ENCODE assay signal across 10 mouse cellular contexts in the genomic region with DNA sequence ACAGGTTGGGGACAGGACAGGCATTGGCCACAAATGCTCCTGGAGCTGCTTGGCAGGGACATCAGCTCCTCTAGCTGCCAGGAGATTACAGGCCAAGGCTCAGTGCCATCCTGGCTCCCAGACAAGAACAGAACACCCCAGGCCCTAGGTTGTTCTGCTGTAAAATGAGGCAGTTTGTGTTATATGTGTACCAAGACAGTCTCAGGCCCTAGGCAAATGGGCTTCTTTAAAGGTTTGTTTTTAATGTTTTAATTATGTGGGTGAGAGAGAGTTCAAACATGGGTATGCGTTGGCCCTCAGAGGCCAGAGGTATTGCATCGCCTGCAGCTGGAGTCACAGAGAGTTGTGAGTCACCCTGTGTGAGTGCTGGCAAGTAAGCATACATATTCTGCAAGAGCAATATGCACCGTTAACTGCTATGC. TPM values are rescaled to one million over a fixed set of nuclear protein-coding genes. Genes with fewer than 3 reads are reported as not detected.
DNase-seq lines count a peak whose midpoint lies in the region; ATAC-seq and TF ChIP-seq lines count a peak whose summit lies in the region.
"Had no signal": no experiment of that assay in that cellular context is flagged by ENCODE, and none has a peak within 500 bp of the region (broad histone marks: within the 10 kb centered on the region; RNA-seq: fewer than 3 reads in every experiment).

No protein-coding gene starts in this region.

- no peak overlapping the region for H3K4me2 ChIP-seq in liver, postnatal 0 days (ENCODE audit: low read depth, low read length)
- no peak overlapping the region for H3K4me2 ChIP-seq in myocyte (ENCODE audit: low read depth)
- H3K4me2 ChIP-seq: lung, embryonic 15.5 days had no signal

- H3K79me2 ChIP-seq in liver, adult 2 months (ENCODE audit: control insufficient read depth, insufficient read depth, low read length) = no peaks in the 10 kb centered on the region
- H3K79me2 ChIP-seq in myocyte (ENCODE audit: control insufficient read depth, insufficient read depth) = no peaks in the 10 kb centered on the region

- TF ChIP-seq POLR2A in liver, adult 2 months (IDR thresholded peaks at IDR 0.05; ENCODE audit: extremely low read depth, insufficient read depth, low read length) = no peak
- no peak for TF ChIP-seq POLR2A in myocyte (IDR thresholded peaks at IDR 0.05; ENCODE audit: insufficient read length, low read depth)

- no peaks in the 10 kb centered on the region for H3K36me3 ChIP-seq in liver, adult 2 months (ENCODE audit: control insufficient read depth, insufficient read depth, low read length)
- no peaks in the 10 kb centered on the region for H3K36me3 ChIP-seq in liver, postnatal 0 days (replicated peaks; ENCODE audit: insufficient read depth, low read length)
- H3K36me3 ChIP-seq in myocyte (ENCODE audit: control insufficient read depth, insufficient read depth) = no peaks in the 10 kb centered on the region
- H3K36me3 ChIP-seq: lung, embryonic 15.5 days had no signal

- TF ChIP-seq EP300 in liver, postnatal 0 days (IDR thresholded peaks at IDR 0.05; ENCODE audit: low read depth) = no peak

- no peak overlapping the region for H3ac ChIP-seq in myocyte (ENCODE audit: control insufficient read depth, insufficient read length)

- H3K9ac ChIP-seq in liver, adult 2 months (ENCODE audit: low read depth, low read length) = no peak overlapping the region
- no peak overlapping the region for H3K9ac ChIP-seq in liver, postnatal 0 days (replicated peaks)
- H3K9ac ChIP-seq: lung, embryonic 15.5 days had no signal

- H3K9me3 ChIP-seq in liver, postnatal 0 days (ENCODE audit: low read length) = no peaks in the 10 kb centered on the region
- H3K9me3 ChIP-seq: lung, embryonic 15.5 days had no signal

- H3K27me3 ChIP-seq in liver, adult 2 months (ENCODE audit: control insufficient read depth, insufficient read depth, low read length) = no peaks in the 10 kb centered on the region
- H3K27me3 ChIP-seq in liver, postnatal 0 days (ENCODE audit: insufficient read depth, low read length) = no peaks in the 10 kb centered on the region
- H3K27me3 ChIP-seq in myocyte (ENCODE audit: control insufficient read depth, insufficient read depth, insufficient read length) = peaks cover 4% of the 10 kb centered on the region
- H3K27me3 ChIP-seq: lung, embryonic 15.5 days had no signal

- ATAC-seq in frontal cortex, adult (ENCODE audit: low TSS enrichment) = 0 out of 2 replicates have a peak, but pooled peaks have one; percentile 39
- ATAC-seq in liver, postnatal 0 days = no peak

- H3K4me1 ChIP-seq in liver, adult 2 months (ENCODE audit: control insufficient read depth, insufficient read depth, low read length) = no peaks in the 10 kb centered on the region
- H3K4me1 ChIP-seq in liver, postnatal 0 days (ENCODE audit: insufficient read depth) = peaks cover 4% of the 10 kb centered on the region

- no peak overlapping the region for H3K27ac ChIP-seq in liver, adult 2 months (replicated peaks; ENCODE audit: insufficient read depth, low read depth, low read length)
- H3K27ac ChIP-seq in liver, postnatal 0 days (ENCODE audit: low read depth) = no peak overlapping the region
- H3K27ac ChIP-seq: left cerebral cortex, adult 2 months; lung, embryonic 15.5 days had no signal

- H3K4me3 ChIP-seq in liver, adult 2 months (ENCODE audit: insufficient read depth, low read depth, low read length) = no peak overlapping the region
- no peak overlapping the region for H3K4me3 ChIP-seq in liver, postnatal 0 days (ENCODE audit: low read depth, low read length)
- H3K4me3 ChIP-seq in myocyte = no peak overlapping the region
- H3K4me3 ChIP-seq: left cerebral cortex, adult 2 months; lung, embryonic 15.5 days had no signal

- TF ChIP-seq CTCF in liver, adult 2 months (IDR thresholded peaks at IDR 0.05; ENCODE audit: low read depth, low read length) = no peak
- TF ChIP-seq CTCF in liver, postnatal 0 days (IDR thresholded peaks at IDR 0.05; ENCODE audit: low read depth) = no peak

- 28% methylated on average over 3 of the region's 3 CpGs for WGBS in liver, adult 2 months
- WGBS in liver, postnatal 0 days (ENCODE audit: insufficient replicate concordance) = 72% methylated on average over 3 of the region's 3 CpGs

- no peak for DNase-seq in frontal cortex, adult 2 months (ENCODE audit: extremely low spot score in 1 of 2, low spot score in 1 of 2)
- peak; percentile 52 for DNase-seq in liver, adult 2 months (ENCODE audit: extremely low read depth, low read depth, low spot score)
- no peak for DNase-seq in liver, postnatal 0 days
- DNase-seq in cerebellum, adult 9-10 months = peak; percentile 90
- DNase-seq in T-cell, adult 2 months (ENCODE audit: low spot score) = no peak
- DNase-seq in spleen, postnatal 10 days (ENCODE audit: low spot score in 2 of 2) = no peak

TF ChIP-seq in myocyte, 11 proteins besides CTCF, POLR2A, EP300 and RAD21:
- TF ChIP-seq MYOD1 (IDR thresholded peaks at IDR 0.05; ENCODE audit: control insufficient read depth in 1 of 3, insufficient read length in 2 of 3, low read depth in 2 of 3) = peak in 1 of 3 experiments; percentile 16
- TF ChIP-seq CEBPB (IDR thresholded peaks at IDR 0.05; ENCODE audit: insufficient read depth, poor library complexity, severe bottlenecking) = peak; percentile 45; the same call in 1 of the 2 replicates
- no peak for TF ChIP-seq MAX (IDR thresholded peaks at IDR 0.05; ENCODE audit: low read depth)

RNA-seq across cellular contexts. Expression of gene Agpat3, which starts 8.0 kb away (rescaled TPM):
- polyA plus RNA-seq in frontal cortex, adult 2 months (2012; rRNA removed) = 218 and 220 TPM in 2 replicates
- total RNA-seq in liver, adult 2 months (2014; rRNA removed) = 132 and 161 TPM in 2 replicates
- polyA plus RNA-seq in liver, adult 2 months (2012; rRNA removed) = 351 and 387 TPM in 2 replicates
- polyA plus RNA-seq in liver, postnatal 0 days (2015; fragmentation: Nextera tagmentation; extraction: Ambion mirVana) = 154 and 171 TPM in 2 replicates
- polyA plus RNA-seq in myocyte (2012; fragmentation: generic; extraction: Trizol) = 183 TPM

RNA-seq across cellular contexts. Expression of gene Rrp1, which starts 52.5 kb away (rescaled TPM):
- polyA plus RNA-seq in frontal cortex, adult 2 months (2012; rRNA removed) = 699 and 728 TPM in 2 replicates
- total RNA-seq in liver, adult 2 months (2014; rRNA removed) = 39.8 and 41.9 TPM in 2 replicates
- polyA plus RNA-seq in liver, adult 2 months (2012; rRNA removed) = 30.7 and 37.6 TPM in 2 replicates
- 93.5 and 95.5 TPM in 2 replicates for polyA plus RNA-seq in liver, postnatal 0 days (2015; fragmentation: Nextera tagmentation; extraction: Ambion mirVana)
- 180 TPM for polyA plus RNA-seq in myocyte (2012; fragmentation: generic; extraction: Trizol)

Comparison
In these comparisons a context has a peak if more than half of its experiments do, and no peak if none do; other contexts are left out.
1. DNase-seq: peak in liver, adult 2 months (single experiment) and cerebellum, adult 9-10 months (single experiment); none in frontal cortex, adult 2 months (0 of 2), liver, postnatal 0 days (single experiment), T-cell, adult 2 months (single experiment) and spleen, postnatal 10 days (0 of 2).